Mouse (Mus musculus): ENCODE data around the gene Tnnc2. TPM values are rescaled to one million over a fixed set of nuclear protein-coding genes. Genes with fewer than 3 reads are reported as not detected.
A peak's percentile ranks its signal among the peaks of the same experiment; 100 is the strongest.

The Tnnc2 gene
- polyA plus RNA-seq, 1 experiment from 2014 or later, result 0.60 TPM

DNA sequence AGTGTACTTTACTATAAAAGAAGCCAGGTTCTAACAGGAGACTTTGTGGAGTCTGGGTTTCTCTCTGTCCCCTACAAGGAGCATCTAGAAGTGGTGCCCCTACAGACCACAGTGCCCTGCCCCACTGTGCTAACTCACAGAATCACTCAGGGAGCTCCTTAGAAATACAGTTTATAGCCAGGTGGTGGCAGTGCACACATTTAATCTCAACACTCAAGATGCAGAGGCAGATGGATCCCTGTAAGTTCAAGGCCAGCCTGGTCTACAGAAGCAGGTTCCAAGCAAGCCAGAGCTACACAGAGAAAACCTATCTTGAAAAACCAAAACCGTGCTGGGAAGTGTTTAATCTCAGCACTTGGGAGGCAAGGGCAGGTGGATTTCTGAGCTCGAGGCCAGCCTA is 14.0 kb upstream of the Tnnc2 start:
- WGBS, result 96% methylated on average over 2 of the region's 2 CpGs
- H3K36me3 ChIP-seq, result peaks cover 51% of the 10 kb centered on the region
- ATAC-seq (replicated peaks), result no peak

DNA sequence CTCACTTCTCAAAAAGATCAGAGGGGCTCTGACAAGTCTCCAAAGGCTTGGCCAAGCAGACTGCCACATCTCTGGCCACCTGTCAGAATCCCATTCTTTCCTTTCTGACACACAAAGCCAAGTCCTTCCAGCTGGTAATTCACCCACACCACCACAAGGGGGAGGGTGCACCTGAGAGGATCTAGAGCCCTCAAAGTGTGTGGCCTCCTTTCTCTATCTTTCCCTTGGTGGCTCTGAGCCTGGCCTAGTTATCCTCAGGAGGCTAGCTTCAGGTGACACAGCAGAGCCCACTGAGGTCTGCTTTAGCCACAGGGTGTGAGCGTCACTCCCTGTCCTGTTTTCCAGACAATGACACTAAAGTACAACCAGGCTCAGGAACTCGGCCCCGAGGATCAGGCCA is 13.5 kb upstream of the Tnnc2 start:
- no peaks in the 10 kb centered on the region for H3K27me3 ChIP-seq
- H3K4me2 ChIP-seq (replicated peaks), result no peak overlapping the region
- ATAC-seq (replicated peaks), result no peak
- H3K4me1 ChIP-seq, result no peaks in the 10 kb centered on the region
- H3K9ac ChIP-seq (replicated peaks), result no peak overlapping the region
- 89% methylated on average over 3 of the region's 3 CpGs for WGBS
- H3K9me3 ChIP-seq, result no peaks in the 10 kb centered on the region
- peaks cover 48% of the 10 kb centered on the region for H3K36me3 ChIP-seq
- no peak overlapping the region for H3K27ac ChIP-seq (replicated peaks)
- no peak overlapping the region for H3K4me3 ChIP-seq

More for the DNA sequence above, 14.0 kb upstream of the Tnnc2 start:
- no peak overlapping the region for H3K27ac ChIP-seq (replicated peaks)
- no peak overlapping the region for H3K4me2 ChIP-seq (replicated peaks)
- H3K27me3 ChIP-seq, result no peaks in the 10 kb centered on the region
- no peak overlapping the region for H3K9ac ChIP-seq (replicated peaks)
- no peak overlapping the region for H3K4me3 ChIP-seq
- no peaks in the 10 kb centered on the region for H3K4me1 ChIP-seq
- H3K9me3 ChIP-seq, result no peaks in the 10 kb centered on the region

DNA sequence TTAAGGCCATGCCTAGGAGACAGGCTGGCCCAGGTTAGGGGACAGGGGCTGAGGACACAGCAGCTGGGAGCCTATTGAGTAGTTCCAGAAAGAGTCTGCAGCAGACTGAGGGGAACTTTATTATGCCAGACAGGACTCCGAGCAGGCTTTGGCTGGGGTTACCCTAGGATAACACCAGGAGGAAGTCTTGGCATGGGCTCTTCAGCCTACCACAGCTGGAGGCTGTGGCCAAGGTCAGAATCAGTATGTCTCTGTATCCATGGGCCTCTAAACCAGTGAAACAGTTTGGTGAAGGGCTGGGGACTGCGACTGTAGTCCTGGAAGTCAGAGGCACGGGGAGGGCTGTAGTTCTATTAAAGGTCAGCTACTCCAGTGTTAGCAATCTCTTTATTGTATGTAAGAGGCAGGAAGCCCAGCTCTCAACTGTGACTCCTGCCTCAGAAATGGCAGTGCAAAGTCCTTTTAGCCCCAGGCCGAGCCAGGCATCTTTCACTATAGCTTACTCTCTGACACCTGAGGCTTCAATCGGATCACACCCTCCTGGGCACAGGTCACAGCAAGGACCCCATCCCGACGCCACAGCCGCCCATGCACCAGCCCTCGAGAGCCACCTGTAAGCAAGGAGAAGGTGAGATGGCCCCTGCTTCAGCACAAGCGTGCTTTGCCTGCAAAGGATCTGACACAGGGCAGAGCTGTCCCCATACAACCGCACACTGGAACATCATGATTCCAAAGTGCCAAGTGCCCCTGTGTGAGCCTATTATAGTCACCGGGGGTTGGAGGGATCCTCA is 12.8 kb upstream of the Tnnc2 start:
- H3K9ac ChIP-seq (replicated peaks), result no peak overlapping the region
- no peaks in the 10 kb centered on the region for H3K27me3 ChIP-seq
- H3K4me3 ChIP-seq, result no peak overlapping the region
- H3K4me1 ChIP-seq, result no peaks in the 10 kb centered on the region
- 94% methylated on average over 12 of the region's 12 CpGs for WGBS
- H3K4me2 ChIP-seq (replicated peaks), result no peak overlapping the region
- H3K27ac ChIP-seq (replicated peaks), result no peak overlapping the region
- H3K36me3 ChIP-seq, result peaks cover 44% of the 10 kb centered on the region
- H3K9me3 ChIP-seq, result no peaks in the 10 kb centered on the region
- no peak for ATAC-seq (replicated peaks)

DNA sequence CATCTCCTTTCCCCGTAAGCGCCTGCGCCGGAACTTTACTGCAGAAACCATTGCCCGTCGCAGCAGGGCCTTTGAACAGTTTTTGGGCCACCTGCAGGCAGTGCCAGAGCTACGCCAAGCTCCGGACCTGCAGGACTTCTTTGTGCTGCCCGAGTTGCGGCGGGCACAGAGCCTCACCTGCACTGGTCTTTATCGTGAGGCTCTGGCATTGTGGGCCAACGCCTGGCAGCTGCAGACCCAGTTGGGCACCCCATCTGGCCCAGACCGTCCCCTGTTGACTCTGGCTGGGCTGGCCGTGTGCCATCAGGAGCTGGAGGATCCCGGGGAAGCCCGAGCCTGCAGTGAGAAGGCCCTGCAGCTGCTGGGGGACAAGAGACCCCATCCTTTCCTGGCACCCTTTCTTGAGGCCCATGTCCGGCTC is 12.1 kb upstream of the Tnnc2 start:
- Histone ChIP-seq H3K9ac (replicated peaks) (no peak overlapping the region), H3K9me3 (no peaks in the 10 kb centered on the region), H3K4me2 (replicated peaks) (no peak overlapping the region), H3K4me1 (peaks cover 4% of the 10 kb centered on the region), H3K36me3 (peaks cover 41% of the 10 kb centered on the region), H3K4me3 (no peak overlapping the region), H3K27me3 (no peaks in the 10 kb centered on the region), H3K27ac (replicated peaks) (no peak overlapping the region)
- no peak for ATAC-seq (replicated peaks)
- 90% methylated on average over 18 of the region's 18 CpGs for WGBS

DNA sequence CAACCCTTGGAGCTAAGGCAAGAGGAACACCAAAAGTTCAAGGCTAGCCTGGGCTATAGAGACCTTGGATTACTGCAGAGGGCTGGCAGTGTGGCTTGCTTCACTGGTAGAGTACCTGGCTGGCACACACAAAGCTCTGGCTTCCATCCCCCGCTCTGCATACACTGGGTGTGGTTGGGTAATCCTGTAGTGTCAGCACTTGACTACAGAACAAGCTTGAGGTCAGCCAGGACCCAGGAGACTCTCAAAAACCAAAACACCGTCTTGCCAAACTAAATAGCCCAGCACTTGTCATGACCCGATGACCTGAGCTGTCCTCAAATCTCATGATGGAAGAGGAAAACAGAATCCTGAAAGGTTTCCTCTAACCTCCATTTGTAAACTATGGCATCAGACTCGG is 10.7 kb upstream of the Tnnc2 start:
- H3K4me1 ChIP-seq, result peaks cover 11% of the 10 kb centered on the region
- 86% methylated on average over 4 of the region's 4 CpGs for WGBS
- no peak overlapping the region for H3K27ac ChIP-seq (replicated peaks)
- no peaks in the 10 kb centered on the region for H3K9me3 ChIP-seq
- peaks cover 33% of the 10 kb centered on the region for H3K36me3 ChIP-seq
- H3K9ac ChIP-seq (replicated peaks), result no peak overlapping the region
- no peak overlapping the region for H3K4me3 ChIP-seq
- ATAC-seq (replicated peaks), result no peak
- no peak overlapping the region for H3K4me2 ChIP-seq (replicated peaks)
- H3K27me3 ChIP-seq, result no peaks in the 10 kb centered on the region

DNA sequence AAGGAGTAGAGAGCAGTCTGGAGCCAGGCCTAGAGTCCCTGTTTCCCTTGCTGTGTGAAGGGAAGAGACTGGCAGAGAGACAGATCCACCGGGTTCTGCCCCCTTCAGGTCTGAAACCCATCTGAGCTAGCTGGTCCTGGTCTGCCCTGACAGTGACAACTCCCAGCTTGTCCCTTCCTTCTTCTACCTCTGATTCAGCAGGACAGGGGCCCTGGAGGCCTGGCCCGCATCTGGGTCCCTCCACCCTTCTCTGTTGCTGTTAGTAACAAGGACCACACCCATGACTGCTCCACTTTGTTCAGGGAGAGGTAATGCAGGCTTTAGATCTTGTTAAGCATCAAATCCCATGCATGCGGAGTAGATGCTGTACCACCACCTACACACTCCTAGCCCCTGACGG is 8.6 kb upstream of the Tnnc2 start:
- peaks cover 19% of the 10 kb centered on the region for H3K4me1 ChIP-seq
- H3K4me2 ChIP-seq (replicated peaks), result no peak overlapping the region
- H3K36me3 ChIP-seq, result peaks cover 26% of the 10 kb centered on the region
- H3K27me3 ChIP-seq, result no peaks in the 10 kb centered on the region
- H3K9ac ChIP-seq (replicated peaks), result no peak overlapping the region
- H3K4me3 ChIP-seq, result no peak overlapping the region
- H3K9me3 ChIP-seq, result no peaks in the 10 kb centered on the region
- no peak for ATAC-seq (replicated peaks)
- 84% methylated on average over 4 of the region's 4 CpGs for WGBS
- H3K27ac ChIP-seq (replicated peaks), result no peak overlapping the region

DNA sequence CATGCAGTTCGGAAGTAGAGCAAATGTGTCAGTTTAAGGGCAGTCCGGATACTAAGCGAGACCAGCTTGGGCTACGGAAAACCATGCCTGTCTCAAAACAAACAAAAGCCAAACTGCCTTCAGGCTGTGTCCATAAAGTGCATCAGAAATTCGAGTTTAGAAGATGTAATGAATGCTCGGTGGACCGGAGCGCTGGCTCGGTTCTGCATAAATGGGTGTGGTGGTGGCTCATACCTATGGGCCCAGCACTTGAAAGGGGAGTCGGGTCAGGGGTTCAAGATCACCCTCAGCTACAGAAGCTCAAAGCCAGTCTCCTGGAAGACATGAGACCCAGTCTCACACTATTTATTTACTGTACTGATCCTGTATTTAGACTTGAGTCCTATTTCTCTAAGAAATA is 8.0 kb upstream of the Tnnc2 start:
- H3K9ac ChIP-seq (replicated peaks), result no peak overlapping the region
- peaks cover 19% of the 10 kb centered on the region for H3K4me1 ChIP-seq
- no peak overlapping the region for H3K27ac ChIP-seq (replicated peaks)
- H3K36me3 ChIP-seq, result peaks cover 23% of the 10 kb centered on the region
- ATAC-seq (replicated peaks), result no peak
- no peaks in the 10 kb centered on the region for H3K27me3 ChIP-seq
- no peak overlapping the region for H3K4me3 ChIP-seq
- no peaks in the 10 kb centered on the region for H3K9me3 ChIP-seq
- 87% methylated on average over 10 of the region's 10 CpGs for WGBS
- H3K4me2 ChIP-seq (replicated peaks), result no peak overlapping the region

DNA sequence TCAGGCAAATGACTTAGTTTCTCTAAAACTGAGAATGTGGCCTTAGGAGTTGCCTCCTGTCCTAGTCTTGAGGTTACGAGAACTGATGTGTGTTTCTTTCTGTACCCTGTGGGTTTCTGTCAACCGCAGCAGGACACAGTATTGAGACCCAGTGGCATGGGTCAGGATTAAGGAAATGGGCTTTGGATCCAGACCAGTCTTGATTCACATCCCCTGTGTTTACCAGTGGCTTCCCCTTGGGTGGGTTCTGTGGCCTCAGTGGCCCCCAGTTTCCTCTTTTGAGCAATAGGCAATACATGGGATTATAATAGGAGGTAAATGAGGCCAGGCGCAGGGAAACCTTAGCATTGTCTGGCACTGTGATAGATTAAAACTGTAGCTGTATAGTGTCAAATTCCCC is 7.3 kb upstream of the Tnnc2 start:
- H3K9ac ChIP-seq (replicated peaks), result no peak overlapping the region

DNA sequence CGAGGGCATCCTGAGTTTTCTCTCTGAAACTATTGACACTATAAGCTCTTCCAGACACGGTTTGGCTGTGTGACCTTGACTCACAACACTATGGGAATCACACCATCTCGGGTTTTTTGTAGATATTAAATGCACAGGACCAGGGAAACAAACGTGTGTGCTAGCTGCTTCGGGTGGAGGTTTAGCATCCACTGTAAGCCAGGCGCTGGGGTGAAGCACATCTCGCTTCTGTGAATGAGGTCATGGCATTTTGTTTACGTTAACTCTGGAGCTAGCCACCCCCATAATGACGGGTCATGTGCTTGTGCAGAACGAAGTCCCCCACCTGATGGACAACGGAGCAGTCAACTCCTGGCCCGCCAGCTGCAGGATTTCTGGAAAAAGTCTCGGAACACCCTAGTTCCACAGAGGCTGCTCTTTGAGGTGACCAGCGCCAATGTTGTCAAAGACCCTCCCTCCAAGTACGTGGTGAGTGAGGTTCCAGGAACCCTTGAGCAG is 6.7 kb upstream of the Tnnc2 start:
- Histone ChIP-seq H3K9me3 (no peaks in the 10 kb centered on the region), H3K4me1 (peaks cover 19% of the 10 kb centered on the region), H3K4me3 (peak overlapping the region; percentile 77), H3K4me2 (replicated peaks) (peak overlapping the region; percentile 70), H3K27ac (replicated peaks) (peak overlapping the region; percentile 73; the same call in 1 of the 2 replicates), H3K9ac (replicated peaks) (peak overlapping the region; percentile 68), H3K36me3 (peaks cover 9% of the 10 kb centered on the region; the same call in 1 of the 2 replicates), H3K27me3 (no peaks in the 10 kb centered on the region)
- WGBS, result 10% methylated on average over 15 of the region's 15 CpGs
- peak; percentile 26 for ATAC-seq (replicated peaks)

More for the DNA sequence above, 7.3 kb upstream of the Tnnc2 start:
- no peak for ATAC-seq (replicated peaks)
- H3K27ac ChIP-seq (replicated peaks), result no peak overlapping the region
- H3K4me1 ChIP-seq, result peaks cover 19% of the 10 kb centered on the region
- no peaks in the 10 kb centered on the region for H3K27me3 ChIP-seq
- no peak overlapping the region for H3K4me3 ChIP-seq
- peaks cover 15% of the 10 kb centered on the region for H3K36me3 ChIP-seq
- 94% methylated on average over 3 of the region's 3 CpGs for WGBS
- no peaks in the 10 kb centered on the region for H3K9me3 ChIP-seq
- H3K4me2 ChIP-seq (replicated peaks), result peak overlapping the region; percentile 70

DNA sequence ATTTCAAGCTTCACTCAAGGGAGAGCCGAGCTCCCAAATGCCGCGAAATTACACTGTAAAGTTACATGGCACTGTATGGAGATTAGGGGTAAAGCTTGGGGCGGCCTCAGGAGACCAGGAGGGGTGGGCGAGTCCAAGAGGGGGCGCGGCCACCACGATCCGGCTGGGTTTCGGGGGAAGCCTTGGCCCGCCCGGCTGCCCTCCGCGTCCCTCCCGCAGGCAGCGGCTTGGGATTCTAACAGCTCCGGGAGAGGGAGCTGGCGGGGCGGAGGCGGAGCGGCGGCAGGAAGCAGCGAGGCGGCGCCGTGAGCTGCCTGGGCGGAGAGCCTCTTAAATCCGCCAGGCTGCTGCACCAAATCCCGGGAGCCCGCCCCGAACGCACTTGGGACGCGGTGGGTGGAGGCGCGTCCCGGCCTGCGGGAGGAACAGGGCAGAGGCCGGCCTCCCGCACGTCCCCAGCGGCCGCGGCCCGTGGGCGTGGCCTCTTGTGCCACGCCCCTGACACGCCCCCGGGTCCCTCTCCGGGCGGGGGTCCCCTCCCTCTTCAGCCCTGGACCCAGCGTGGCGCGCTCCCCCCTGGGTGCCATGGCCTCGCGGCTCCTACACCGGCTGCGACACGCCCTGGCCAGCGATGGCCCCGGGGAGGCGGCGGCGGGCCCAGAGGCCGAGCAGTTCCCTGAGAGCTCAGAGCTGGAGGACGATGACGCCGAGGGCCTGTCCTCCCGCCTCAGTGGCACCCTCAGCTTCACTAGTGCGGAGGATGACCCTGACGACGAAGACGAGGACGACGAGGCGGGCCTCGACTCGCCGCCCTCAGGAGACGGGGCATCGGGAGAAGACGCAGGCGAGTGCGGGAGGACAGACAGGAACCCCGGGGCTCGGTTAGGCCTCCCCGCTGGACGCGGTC is 6.0 kb upstream of the Tnnc2 start, which contains the start of gene Snx21:
TSS of gene Snx21 (plus strand) at position 343 of the 907 bp plus-strand sequence.
- ATAC-seq (replicated peaks), result peak; percentile 91
- 0 out of 2 replicates have a peak, but pooled peaks cover 3% of the 10 kb centered on the region for H3K36me3 ChIP-seq
- H3K4me3 ChIP-seq, result peak within 1 kb of the TSS; percentile 77
- H3K9ac ChIP-seq (replicated peaks), result peak within 1 kb of the TSS; percentile 68
- H3K4me1 ChIP-seq, result peaks cover 19% of the 10 kb centered on the region
- peak within 1 kb of the TSS; percentile 73 for H3K27ac ChIP-seq (replicated peaks)
- no peaks in the 10 kb centered on the region for H3K9me3 ChIP-seq
- no peaks in the 10 kb centered on the region for H3K27me3 ChIP-seq
- under 1% methylated on average over 74 of the region's 89 CpGs for WGBS
- peak within 1 kb of the TSS; percentile 70 for H3K4me2 ChIP-seq (replicated peaks)

DNA sequence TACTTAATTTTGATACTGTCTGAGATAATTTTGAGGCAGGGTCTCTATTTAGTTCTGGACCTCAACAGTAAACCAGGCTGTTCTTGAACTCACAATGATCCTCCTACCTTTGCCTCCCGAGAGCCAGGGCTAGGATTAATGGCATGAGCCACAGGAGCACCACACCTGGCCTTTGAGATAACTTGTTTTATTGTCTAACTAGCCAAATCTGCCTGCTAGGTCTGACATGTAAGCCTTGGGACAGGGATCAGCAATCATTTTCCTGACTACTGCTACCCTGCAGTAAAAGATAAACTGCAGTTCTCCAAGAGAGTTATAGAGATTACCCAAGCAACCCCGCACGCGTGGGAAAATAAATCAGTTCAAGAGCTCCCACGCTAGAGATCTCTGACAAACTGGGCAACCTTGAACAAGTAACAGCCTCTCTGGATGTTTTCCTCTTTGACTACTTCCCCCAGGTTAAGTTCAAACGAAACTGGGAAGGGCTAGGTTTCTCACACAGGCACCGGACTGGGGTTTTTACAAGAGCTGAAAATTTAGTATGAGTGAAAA is 5.2 kb upstream of the Tnnc2 start:
- 14% methylated on average over 7 of the region's 7 CpGs for WGBS
- Histone ChIP-seq H3K9ac (replicated peaks) (peak overlapping the region; percentile 68), H3K4me1 (peaks cover 19% of the 10 kb centered on the region), H3K4me3 (peak overlapping the region; percentile 77), H3K36me3 (no peaks in the 10 kb centered on the region), H3K27ac (replicated peaks) (no peak overlapping the region), H3K27me3 (no peaks in the 10 kb centered on the region), H3K9me3 (no peaks in the 10 kb centered on the region), H3K4me2 (replicated peaks) (peak overlapping the region; percentile 70)
- no peak for ATAC-seq (replicated peaks)

Data from forebrain, embryonic 15.5 days (tissue).